Mouse (Mus musculus) neural tube, embryonic 13.5 days (tissue): Measurements from ENCODE around the gene Fam136a. TPM values are rescaled to one million over a fixed set of nuclear protein-coding genes. Genes with fewer than 3 reads are reported as not detected.

Experiments used
- ATAC-seq: fragments of 200-750 bp; cut with Nextera tagmentation; 2 replicates; pipeline ENCODE4 v1.8.0; 2017; ENCODE audit warnings: low read depth, mild to moderate bottlenecking, moderate TSS enrichment, moderate library complexity
- H3K27ac ChIP-seq: fragments of 300-500 bp; sonication (generic); replicated peaks from 2 replicates; pipeline ENCODE4 v1.5.1; 2015; ENCODE audit warnings: moderate library complexity, mild to moderate bottlenecking, inconsistent platforms
- H3K27me3 ChIP-seq: fragments of 300-500 bp; sonication (generic); 2 replicates; pipeline ENCODE4 v1.6.1; 2015; ENCODE audit warnings: mild to moderate bottlenecking, inconsistent platforms
- H3K36me3 ChIP-seq: fragments of 300-500 bp; sonication (generic); 2 replicates; pipeline ENCODE4 v1.6.1; 2015; ENCODE audit warnings: mild to moderate bottlenecking, inconsistent platforms
- H3K4me1 ChIP-seq: fragments of 300-500 bp; sonication (generic); replicated peaks from 2 replicates; pipeline ENCODE4 v1.6.1; 2015; ENCODE audit warnings: inconsistent platforms
- H3K4me2 ChIP-seq: fragments of 300-500 bp; sonication (generic); 2 replicates; pipeline ENCODE4 v1.6.1; 2015; ENCODE audit warnings: inconsistent platforms, mild to moderate bottlenecking, moderate library complexity
- H3K4me3 ChIP-seq: fragments of 300-500 bp; sonication (generic); 2 replicates; pipeline ENCODE4 v1.5.1; 2015; ENCODE audit warnings: mild to moderate bottlenecking, inconsistent platforms
- H3K9ac ChIP-seq: fragments of 300-500 bp; sonication (generic); 2 replicates; pipeline ENCODE4 v1.6.1; 2015; ENCODE audit warnings: moderate library complexity, mild to moderate bottlenecking, inconsistent platforms
- H3K9me3 ChIP-seq: fragments of 300-500 bp; sonication (generic); 2 replicates; pipeline ENCODE4 v1.6.1; 2016; ENCODE audit warnings: inconsistent platforms
- WGBS: fragments of 180-500 bp; shearing (Covaris S2); methylation state at CpG from one replicate; pipeline ENCODE4 v1.1.7; 2015; 5-methylcytosine and 5-hydroxymethylcytosine counted together
- polyA plus RNA-seq: library from polyadenylated mRNA; unstranded; fragments of >200 nt; fragmentation: Nextera tagmentation; extraction: Ambion mirVana; gene quantifications from 2 replicates; pipeline ENCODE4 v1.2.1, GENCODE M21; 2015

Gene Fam136a
- polyA plus RNA-seq, 1 experiment from 2014 or later: 113 TPM

GRCm38 (mm10) chr6:86402681-86403607 is 37.5 kb downstream of the Fam136a start:
- WGBS: 40% methylated on average over 12 of the region's 12 CpGs
- Histone ChIP-seq H3K4me2 (peak overlapping the region; percentile 55), H3K4me1 (peaks cover 24% of the 10 kb centered on the region), H3K9me3 (no peaks in the 10 kb centered on the region), H3K4me3 (peak overlapping the region; percentile 87), H3K27me3 (peaks cover 9% of the 10 kb centered on the region; the same call in 1 of the 2 replicates), H3K27ac (no peak overlapping the region), H3K9ac (peak overlapping the region; percentile 56; the same call in 1 of the 2 replicates), H3K36me3 (no peaks in the 10 kb centered on the region)
- no peak for ATAC-seq

- ATAC-seq: peak; percentile 70
- H3K36me3 ChIP-seq: no peaks in the 10 kb centered on the region
- peaks cover 31% of the 10 kb centered on the region for H3K4me1 ChIP-seq
- H3K9ac ChIP-seq: peak overlapping the region; percentile 99
- H3K4me2 ChIP-seq: peak overlapping the region; percentile 55
- peak overlapping the region; percentile 100 for H3K27ac ChIP-seq
- peaks cover 5% of the 10 kb centered on the region; the same call in 1 of the 2 replicates for H3K27me3 ChIP-seq
- H3K9me3 ChIP-seq: no peaks in the 10 kb centered on the region
- H3K4me3 ChIP-seq: peak overlapping the region; percentile 87
- under 1% methylated on average over 15 of the region's 15 CpGs for WGBS
Observed at GRCm38 (mm10) chr6:86403728-86404099, 38.3 kb downstream of the Fam136a start.

DNA sequence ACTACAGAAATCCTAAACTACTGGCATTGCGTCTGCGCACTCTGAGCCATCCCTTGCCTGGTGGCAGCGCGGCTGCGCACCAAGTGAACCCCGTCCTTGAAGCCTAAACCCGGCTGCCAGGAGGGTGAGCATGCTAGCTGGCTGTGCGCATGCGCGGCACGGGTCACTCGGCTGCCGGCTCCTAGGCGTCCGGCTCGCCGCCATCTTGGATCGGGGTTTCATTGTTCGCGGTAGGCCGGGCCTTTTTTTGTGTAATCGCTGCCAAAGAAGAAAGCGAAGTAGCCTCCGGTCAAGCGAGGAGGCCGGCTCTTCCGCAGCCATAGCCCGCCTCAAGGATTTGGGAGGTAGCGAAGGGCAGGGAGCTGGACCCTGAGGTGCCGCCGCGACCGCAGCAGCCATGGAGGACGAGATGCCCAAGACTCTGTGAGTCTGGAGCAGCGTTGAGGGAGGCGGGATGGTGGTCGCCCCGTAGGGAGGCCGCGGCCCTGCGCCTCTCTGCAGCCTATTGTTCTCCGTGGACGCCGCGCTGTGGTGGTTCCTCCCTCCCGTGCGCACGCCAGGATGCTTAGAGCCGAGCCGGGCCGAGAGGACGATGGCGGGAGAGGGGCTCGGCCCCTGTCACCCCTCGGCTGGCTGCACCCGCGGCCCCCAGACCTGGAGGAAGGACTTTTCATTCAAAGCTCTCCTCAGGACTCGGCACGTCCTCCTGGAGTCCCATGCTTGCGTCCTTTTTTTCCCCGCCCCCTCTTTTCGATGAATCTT is 38.8 kb downstream of the Fam136a start, which contains the start of gene Tia1:
Gene Tia1, plus strand, starts transcription at position 120 of the 762 bp plus-strand sequence.
- H3K9me3 ChIP-seq: no peaks in the 10 kb centered on the region
- no peaks in the 10 kb centered on the region for H3K27me3 ChIP-seq
- H3K4me3 ChIP-seq: peak within 1 kb of the TSS; percentile 87
- H3K4me1 ChIP-seq: peaks cover 36% of the 10 kb centered on the region
- ATAC-seq: peak; percentile 97
- no peaks in the 10 kb centered on the region for H3K36me3 ChIP-seq
- WGBS: under 1% methylated on average over 62 of the region's 62 CpGs
- peak within 1 kb of the TSS; percentile 100 for H3K27ac ChIP-seq
- H3K4me2 ChIP-seq: peak within 1 kb of the TSS; percentile 83
- peak within 1 kb of the TSS; percentile 99 for H3K9ac ChIP-seq

GRCm38 (mm10) chr6:86404996-86405395 is 39.5 kb downstream of the Fam136a start:
- no peak for ATAC-seq
- Histone ChIP-seq H3K27me3 (no peaks in the 10 kb centered on the region), H3K9me3 (no peaks in the 10 kb centered on the region), H3K4me3 (peak overlapping the region; percentile 87), H3K4me1 (peaks cover 43% of the 10 kb centered on the region), H3K27ac (peak overlapping the region; percentile 100), H3K4me2 (peak overlapping the region; percentile 83), H3K36me3 (no peaks in the 10 kb centered on the region), H3K9ac (peak overlapping the region; percentile 99)
- WGBS: under 1% methylated on average over 11 of the region's 11 CpGs

DNA sequence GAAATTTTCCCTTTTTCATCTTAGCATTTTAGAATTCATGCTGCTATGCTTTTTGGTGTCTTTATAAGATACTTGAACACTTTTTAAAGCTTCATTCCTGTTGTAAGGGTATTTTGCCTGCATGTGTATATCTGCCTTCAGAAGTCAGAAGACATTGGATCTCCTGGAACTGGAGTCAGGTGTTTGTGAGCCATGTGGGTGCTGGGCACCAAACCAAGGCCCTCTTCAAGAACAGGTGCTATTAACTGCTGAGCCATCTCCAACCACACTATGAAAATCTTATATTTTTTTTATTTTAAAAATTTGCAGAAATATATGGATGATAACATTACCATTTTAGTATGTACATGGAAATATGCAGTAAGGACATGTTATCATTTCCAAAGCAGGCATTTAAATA is 40.9 kb downstream of the Fam136a start:
- peaks cover 52% of the 10 kb centered on the region for H3K4me1 ChIP-seq
- peak overlapping the region; percentile 64 for H3K9ac ChIP-seq
- H3K36me3 ChIP-seq: no peaks in the 10 kb centered on the region
- ATAC-seq: no peak
- peak overlapping the region; percentile 87 for H3K4me3 ChIP-seq
- no peak overlapping the region for H3K27ac ChIP-seq
- H3K27me3 ChIP-seq: no peaks in the 10 kb centered on the region
- no peaks in the 10 kb centered on the region for H3K9me3 ChIP-seq
- H3K4me2 ChIP-seq: peak overlapping the region; percentile 83

GRCm38 (mm10) chr6:86418711-86419110 is 53.3 kb downstream of the Fam136a start:
- Histone ChIP-seq H3K27ac (no peak overlapping the region), H3K27me3 (no peaks in the 10 kb centered on the region), H3K4me3 (no peak overlapping the region), H3K9me3 (no peaks in the 10 kb centered on the region), H3K9ac (no peak overlapping the region), H3K36me3 (peaks cover 87% of the 10 kb centered on the region), H3K4me2 (no peak overlapping the region), H3K4me1 (no peaks in the 10 kb centered on the region)
- ATAC-seq: no peak
- 92% methylated on average over 6 of the region's 6 CpGs for WGBS

DNA sequence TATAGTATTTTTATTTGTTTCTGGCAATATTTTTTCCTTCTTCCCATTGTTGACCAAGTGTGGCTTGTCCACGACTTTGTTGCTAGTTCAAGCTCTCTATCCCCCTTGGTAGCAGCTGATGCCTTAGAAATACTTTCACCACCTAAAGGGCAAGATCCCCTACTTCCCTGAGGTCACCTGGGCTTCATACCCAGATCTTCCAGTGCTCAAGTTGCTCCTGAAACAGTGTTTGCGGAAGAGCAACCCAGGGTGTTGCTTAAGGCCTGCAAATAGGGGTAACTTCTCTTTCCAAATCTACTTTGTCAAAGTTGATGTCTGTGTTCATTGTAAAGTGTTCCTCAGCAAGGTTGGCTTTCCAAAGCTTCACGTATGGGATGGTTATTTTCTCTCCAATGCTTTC is 53.8 kb downstream of the Fam136a start:
- no peaks in the 10 kb centered on the region for H3K27me3 ChIP-seq
- WGBS: 93% methylated on average over 3 of the region's 3 CpGs
- no peak for ATAC-seq
- no peaks in the 10 kb centered on the region for H3K4me1 ChIP-seq
- H3K27ac ChIP-seq: no peak overlapping the region
- no peak overlapping the region for H3K9ac ChIP-seq
- H3K9me3 ChIP-seq: no peaks in the 10 kb centered on the region
- peaks cover 85% of the 10 kb centered on the region for H3K36me3 ChIP-seq
- no peak overlapping the region for H3K4me3 ChIP-seq
- H3K4me2 ChIP-seq: no peak overlapping the region

Other genes starting within 250 kb of the Fam136a start
- 9.7 and 10.2 TPM in 2 replicates for gene Tgfa, start 170.4 kb upstream of the Fam136a start, polyA plus RNA-seq
- 397 and 429 TPM in 2 replicates for gene Snrpg, start 5.7 kb downstream of the Fam136a start, polyA plus RNA-seq
- gene Pcyox1, start 31.5 kb downstream of the Fam136a start, polyA plus RNA-seq: 107 and 113 TPM in 2 replicates
- 326 and 340 TPM in 2 replicates for gene Tia1, start 38.6 kb downstream of the Fam136a start, polyA plus RNA-seq
- gene Gm44790, start 61.0 kb downstream of the Fam136a start, polyA plus RNA-seq: 0.50 and 0.63 TPM in 2 replicates
- gene C87436, start 72.7 kb downstream of the Fam136a start, polyA plus RNA-seq: 22.0 and 22.4 TPM in 2 replicates
- 431 and 435 TPM in 2 replicates for gene Pcbp1, start 160.7 kb downstream of the Fam136a start, polyA plus RNA-seq